Mouse (Mus musculus) hindbrain, embryonic 12.5 days (tissue): ENCODE results near the gene Arhgef7. TPM values are rescaled to one million over a fixed set of nuclear protein-coding genes. Genes with fewer than 3 reads are reported as not detected.
A peak's percentile ranks its signal among the peaks of the same experiment; 100 is the strongest.
"Not testable (repeated sequence)": the region's sequence is repeated elsewhere in the genome, so short reads cannot be mapped to it uniquely, and the experiment has no call there.

ENCODE experiments used
- ATAC-seq: fragments of 200-750 bp; cut with Nextera tagmentation; 2 replicates; pipeline ENCODE4 v1.8.0; 2017; ENCODE audit warnings: moderate TSS enrichment; ENCODE audit not compliant: low FRiP score
- H3K27ac ChIP-seq: fragments of 300-500 bp; sonication (generic); 2 replicates; pipeline ENCODE4 v1.5.1; 2016; ENCODE audit warnings: mild to moderate bottlenecking
- H3K27me3 ChIP-seq: fragments of 300-500 bp; sonication (generic); 2 replicates; pipeline ENCODE4 v1.6.1; 2016; ENCODE audit warnings: mild to moderate bottlenecking
- H3K36me3 ChIP-seq: fragments of 300-500 bp; sonication (generic); 2 replicates; pipeline ENCODE4 v1.6.1; 2016; ENCODE audit warnings: mild to moderate bottlenecking
- H3K4me1 ChIP-seq: fragments of 300-500 bp; sonication (generic); 2 replicates; pipeline ENCODE4 v1.6.1; 2016
- H3K4me2 ChIP-seq: fragments of 300-500 bp; sonication (generic); replicated peaks from 2 replicates; pipeline ENCODE4 v1.6.1; 2016; ENCODE audit warnings: mild to moderate bottlenecking
- H3K4me3 ChIP-seq: fragments of 300-500 bp; sonication (generic); 2 replicates; pipeline ENCODE4 v1.5.1; 2016; ENCODE audit warnings: mild to moderate bottlenecking
- H3K9ac ChIP-seq: fragments of 300-500 bp; sonication (generic); 2 replicates; pipeline ENCODE4 v1.6.1; 2016; ENCODE audit warnings: mild to moderate bottlenecking, moderate library complexity
- H3K9me3 ChIP-seq: fragments of 300-500 bp; sonication (generic); replicated peaks from 2 replicates; pipeline ENCODE4 v1.6.1; 2016; ENCODE audit warnings: mild to moderate bottlenecking
- WGBS: fragments of 180-500 bp; shearing (Covaris S2); methylation state at CpG from one replicate; pipeline ENCODE4 v1.1.7; 2016; 5-methylcytosine and 5-hydroxymethylcytosine counted together
- polyA plus RNA-seq: library from polyadenylated mRNA; unstranded; fragments of >200 nt; fragmentation: Nextera tagmentation; extraction: Ambion mirVana; gene quantifications from 2 replicates; pipeline ENCODE4 v1.2.1, GENCODE M21; 2016

Gene Arhgef7
- polyA plus RNA-seq, 1 experiment from 2014 or later, result 73.9 TPM

DNA sequence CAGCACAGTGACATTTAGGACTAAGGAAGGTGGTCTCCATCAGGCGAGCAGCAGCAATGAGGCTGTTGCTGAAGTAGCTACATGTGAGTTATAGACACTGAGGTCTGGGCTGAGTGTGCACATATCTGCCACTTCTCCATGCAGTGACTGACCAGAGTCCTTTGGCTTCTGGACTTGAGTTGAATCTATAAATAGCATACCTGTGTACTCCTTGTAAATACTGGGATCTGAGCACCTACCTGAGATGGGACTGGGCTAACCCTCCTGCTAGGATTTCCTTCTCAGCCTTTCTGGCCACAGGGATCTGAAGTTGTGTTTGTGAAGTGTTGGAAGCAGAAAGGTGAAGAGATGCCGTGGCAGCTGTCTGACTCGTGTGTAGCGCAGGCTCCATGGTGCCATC is 105.6 kb downstream of the Arhgef7 start:
- Histone ChIP-seq H3K27ac (no peak overlapping the region), H3K9me3 (no peaks in the 10 kb centered on the region), H3K27me3 (no peaks in the 10 kb centered on the region), H3K36me3 (peaks cover 58% of the 10 kb centered on the region), H3K4me1 (peaks cover 17% of the 10 kb centered on the region), H3K9ac (no peak overlapping the region), H3K4me3 (no peak overlapping the region), H3K4me2 (no peak overlapping the region)
- WGBS, result 90% methylated on average over 4 of the region's 4 CpGs
- no peak for ATAC-seq

DNA sequence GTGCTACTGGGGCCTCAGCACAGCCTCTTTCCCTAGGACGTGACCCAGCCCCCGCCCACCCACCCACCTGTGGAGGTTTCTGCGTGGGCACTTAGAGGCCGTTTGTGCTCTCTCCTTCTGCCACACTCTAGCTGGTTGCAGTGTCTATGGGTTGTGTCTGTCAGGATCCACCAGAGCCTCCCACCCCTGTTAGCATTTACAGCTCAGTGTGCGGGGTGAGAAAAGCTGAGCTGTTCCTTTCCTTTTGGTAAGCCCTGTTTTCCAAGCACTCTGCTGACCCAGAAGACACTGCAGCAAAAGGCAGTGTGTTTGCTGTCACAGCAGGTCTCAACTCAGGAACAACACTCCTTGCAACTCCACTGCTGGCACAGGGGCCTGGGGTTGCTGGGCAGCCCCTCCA is 106.7 kb downstream of the Arhgef7 start:
- WGBS, result 84% methylated on average over 5 of the region's 5 CpGs
- H3K4me1 ChIP-seq, result peaks cover 18% of the 10 kb centered on the region
- H3K9me3 ChIP-seq, result no peaks in the 10 kb centered on the region
- peaks cover 54% of the 10 kb centered on the region for H3K36me3 ChIP-seq
- no peaks in the 10 kb centered on the region for H3K27me3 ChIP-seq
- H3K4me3 ChIP-seq, result no peak overlapping the region
- no peak overlapping the region for H3K9ac ChIP-seq
- no peak for ATAC-seq
- no peak overlapping the region for H3K27ac ChIP-seq
- H3K4me2 ChIP-seq, result no peak overlapping the region

DNA sequence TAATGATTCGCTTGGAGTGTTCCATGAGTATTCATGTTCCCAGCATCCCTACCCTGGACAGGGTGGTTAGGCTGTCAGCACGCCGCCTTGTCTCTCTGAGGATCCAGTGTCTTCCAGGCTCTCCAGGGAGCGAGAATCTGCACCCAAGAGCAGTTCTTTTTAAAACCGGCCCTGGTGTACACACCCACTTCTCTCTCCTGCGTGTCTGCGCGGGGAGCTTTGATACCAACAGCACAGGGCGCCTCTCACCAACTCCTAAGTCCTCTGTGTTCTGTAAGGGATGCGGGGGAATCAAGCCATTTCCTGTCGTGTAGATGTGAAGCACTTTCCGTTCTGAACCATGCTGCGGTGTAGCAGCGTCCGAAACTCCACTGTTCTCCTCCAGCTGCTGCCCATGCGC is 107.2 kb downstream of the Arhgef7 start:
- 87% methylated on average over 16 of the region's 16 CpGs for WGBS
- no peak overlapping the region for H3K27ac ChIP-seq
- no peak overlapping the region for H3K9ac ChIP-seq
- no peak for ATAC-seq
- no peaks in the 10 kb centered on the region for H3K27me3 ChIP-seq
- H3K4me2 ChIP-seq, result no peak overlapping the region
- H3K4me1 ChIP-seq, result peaks cover 18% of the 10 kb centered on the region
- H3K9me3 ChIP-seq, result no peaks in the 10 kb centered on the region
- H3K4me3 ChIP-seq, result no peak overlapping the region
- peaks cover 54% of the 10 kb centered on the region for H3K36me3 ChIP-seq

DNA sequence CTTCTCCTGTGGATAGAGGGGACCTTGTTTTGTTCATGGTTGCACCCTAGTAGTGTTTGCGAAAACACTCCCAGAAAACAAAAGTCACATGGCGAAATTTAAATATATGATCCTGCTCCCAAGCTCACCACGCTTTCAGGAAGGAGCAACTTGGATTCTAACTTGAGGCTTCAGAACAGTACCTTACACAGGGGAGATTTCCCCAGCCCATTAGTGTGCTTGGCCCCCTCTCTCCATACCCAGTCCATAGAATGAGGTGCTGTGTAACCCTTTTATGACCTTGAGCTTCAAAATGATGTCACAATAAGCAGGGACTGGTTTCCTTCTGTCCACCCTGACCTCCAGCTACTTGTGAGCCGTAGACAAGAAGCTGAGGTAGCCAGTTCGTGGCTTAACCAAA is 112.7 kb downstream of the Arhgef7 start, which contains the start of gene Tex29:
Tex29 (plus strand) TSS at position 301 of the 400 bp plus-strand sequence.
- 94% methylated on average over 5 of the region's 5 CpGs for WGBS
- Histone ChIP-seq H3K4me2 (no peak within 1 kb of the TSS), H3K27ac (0 out of 2 replicates have a peak within 1 kb of the TSS, but pooled peaks have one; percentile 44)

DNA sequence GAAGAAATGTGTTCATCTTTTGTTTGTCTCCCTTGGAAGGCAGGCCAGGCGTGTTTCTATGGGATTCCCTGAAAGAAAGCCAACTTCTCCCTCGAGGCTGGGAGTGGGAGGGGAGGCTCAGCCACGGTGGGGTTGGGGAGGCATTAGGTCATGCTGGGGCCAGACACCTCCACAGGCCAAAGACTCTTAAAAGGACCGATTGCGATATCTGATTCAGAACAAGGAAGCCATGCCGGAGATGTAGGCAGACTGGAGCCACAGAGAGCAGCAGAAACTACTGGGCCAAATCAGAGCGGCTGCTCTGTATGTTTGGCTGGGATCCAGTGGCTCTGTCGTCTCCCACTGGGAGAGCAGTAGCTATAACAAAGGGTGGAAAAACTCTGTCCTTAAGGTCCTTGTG is 114.0 kb downstream of the Arhgef7 start:
- Histone ChIP-seq H3K4me3 (no peak overlapping the region), H3K27ac (no peak overlapping the region; the same call in 1 of the 2 replicates), H3K9ac (no peak overlapping the region), H3K4me1 (peaks cover 29% of the 10 kb centered on the region), H3K4me2 (no peak overlapping the region), H3K9me3 (no peaks in the 10 kb centered on the region), H3K36me3 (peaks cover 5% of the 10 kb centered on the region; the same call in 1 of the 2 replicates), H3K27me3 (no peaks in the 10 kb centered on the region)
- peak; percentile 29; the same call in 1 of the 2 replicates for ATAC-seq
- 19% methylated on average over 8 of the region's 8 CpGs for WGBS

More for the DNA sequence above, 112.7 kb downstream of the Arhgef7 start, which contains the start of gene Tex29:
- H3K9me3 ChIP-seq, result no peaks in the 10 kb centered on the region
- no peak for ATAC-seq
- H3K4me1 ChIP-seq, result peaks cover 29% of the 10 kb centered on the region
- H3K4me3 ChIP-seq, result no peak within 1 kb of the TSS
- H3K36me3 ChIP-seq, result peaks cover 19% of the 10 kb centered on the region
- H3K27me3 ChIP-seq, result no peaks in the 10 kb centered on the region
- no peak within 1 kb of the TSS for H3K9ac ChIP-seq

DNA sequence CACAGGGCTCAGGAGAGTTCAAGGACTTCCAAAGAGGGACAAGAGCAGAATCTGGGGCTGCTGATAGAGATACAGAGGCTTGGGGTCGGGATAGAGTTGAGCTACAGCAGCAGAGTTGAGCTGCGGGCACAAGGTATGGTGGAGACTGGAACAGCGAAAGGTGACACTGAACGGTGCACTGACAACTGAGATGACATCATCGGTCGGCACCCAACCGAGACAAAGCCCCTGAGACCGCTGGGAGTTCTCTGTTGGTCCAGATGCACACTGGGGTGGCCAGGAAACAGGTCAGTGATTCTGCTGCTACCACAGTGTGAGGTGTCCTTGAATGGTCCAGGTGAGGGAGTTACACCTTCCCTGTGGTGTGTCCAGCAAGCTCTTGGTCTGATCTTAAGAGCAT is 115.2 kb downstream of the Arhgef7 start:
- H3K27ac ChIP-seq, result no peak overlapping the region
- H3K9ac ChIP-seq, result no peak overlapping the region
- no peaks in the 10 kb centered on the region for H3K27me3 ChIP-seq
- no peak for ATAC-seq
- no peak overlapping the region for H3K4me2 ChIP-seq
- peaks cover 29% of the 10 kb centered on the region for H3K4me1 ChIP-seq
- H3K4me3 ChIP-seq, result no peak overlapping the region
- WGBS, result 89% methylated on average over 8 of the region's 8 CpGs
- no peaks in the 10 kb centered on the region for H3K9me3 ChIP-seq
- no peaks in the 10 kb centered on the region for H3K36me3 ChIP-seq

DNA sequence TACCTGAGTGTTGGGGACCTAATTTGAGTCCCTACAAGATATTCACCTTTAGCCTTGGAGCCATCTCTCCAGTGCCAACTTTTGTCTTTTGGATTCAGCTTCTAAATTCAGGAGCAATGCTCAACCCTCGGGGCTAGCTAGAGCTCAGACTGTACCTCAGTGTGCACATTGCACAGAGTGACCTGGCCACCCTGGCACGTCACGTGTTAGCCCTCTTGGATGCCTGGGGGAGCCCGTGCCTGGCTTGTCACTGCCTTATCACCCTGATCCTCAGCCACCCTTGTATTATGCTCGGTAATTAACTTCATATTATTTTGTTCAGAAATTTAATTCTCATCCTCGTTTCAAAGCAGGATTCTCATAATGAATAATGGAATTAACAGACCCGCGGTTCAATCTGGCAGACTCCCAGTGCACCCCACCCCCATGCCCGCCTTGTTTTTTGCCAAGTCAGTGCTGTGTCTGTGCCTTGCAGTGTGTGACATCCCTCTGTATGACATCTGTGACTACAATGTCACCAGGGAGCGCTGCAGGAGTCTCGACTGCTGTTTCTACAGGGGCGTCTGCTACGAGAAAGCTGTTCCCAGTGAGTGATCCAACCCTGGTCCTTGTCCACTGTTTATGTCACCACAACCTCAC is 116.3 kb downstream of the Arhgef7 start:
- 77% methylated on average over 13 of the region's 13 CpGs for WGBS
- peak; percentile 70 for ATAC-seq
- Histone ChIP-seq H3K27ac (no peak overlapping the region), H3K4me1 (peaks cover 29% of the 10 kb centered on the region), H3K9ac (no peak overlapping the region), H3K4me3 (no peak overlapping the region), H3K36me3 (no peaks in the 10 kb centered on the region), H3K9me3 (no peaks in the 10 kb centered on the region), H3K4me2 (no peak overlapping the region), H3K27me3 (no peaks in the 10 kb centered on the region)

DNA sequence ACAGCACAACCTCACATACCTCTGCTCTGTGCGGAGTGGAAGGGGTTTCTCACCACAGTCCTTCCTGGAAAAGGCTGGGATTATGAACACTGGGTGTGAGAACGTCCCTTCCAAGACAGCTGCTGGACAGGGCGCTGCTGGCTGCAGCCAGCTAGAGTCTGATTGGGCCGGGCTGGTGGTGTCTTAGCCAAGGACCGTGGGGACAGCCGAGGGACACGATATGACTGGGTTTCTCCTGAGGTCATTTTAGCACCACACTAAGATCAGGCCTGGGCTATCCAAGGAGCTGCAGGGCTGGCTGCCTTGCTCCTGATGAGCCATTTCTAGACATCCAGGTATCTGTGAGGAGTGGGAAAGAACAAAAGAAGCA is 116.8 kb downstream of the Arhgef7 start:
- no peak overlapping the region for H3K27ac ChIP-seq
- ATAC-seq, result no peak; the same call in 1 of the 2 replicates
- no peaks in the 10 kb centered on the region for H3K36me3 ChIP-seq
- no peaks in the 10 kb centered on the region for H3K9me3 ChIP-seq
- no peak overlapping the region for H3K9ac ChIP-seq
- WGBS, result 91% methylated on average over 7 of the region's 7 CpGs
- H3K27me3 ChIP-seq, result no peaks in the 10 kb centered on the region
- no peak overlapping the region for H3K4me3 ChIP-seq
- no peak overlapping the region for H3K4me2 ChIP-seq
- peaks cover 27% of the 10 kb centered on the region for H3K4me1 ChIP-seq

DNA sequence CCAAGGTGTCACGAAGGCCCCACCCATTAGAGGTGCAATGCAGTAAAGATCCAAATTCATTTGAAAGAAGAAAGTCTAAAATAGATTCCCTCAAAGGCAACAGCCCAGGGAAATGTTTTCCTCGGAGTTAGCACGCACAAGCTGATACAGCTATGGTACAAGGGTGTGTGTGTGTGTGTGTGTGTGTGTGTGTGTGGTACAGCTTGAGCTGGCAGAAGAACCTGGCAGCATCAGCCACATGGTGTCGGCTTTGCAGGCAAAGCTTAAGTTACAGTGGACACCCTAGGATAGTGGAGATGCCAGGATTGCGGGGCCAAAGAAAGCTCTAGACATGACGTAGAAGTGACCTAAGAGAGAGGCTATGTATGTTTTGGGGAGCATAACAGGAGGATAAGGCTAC is 119.3 kb downstream of the Arhgef7 start:
- Histone ChIP-seq H3K27me3 (no peaks in the 10 kb centered on the region), H3K36me3 (no peaks in the 10 kb centered on the region), H3K27ac (no peak overlapping the region), H3K4me3 (no peak overlapping the region), H3K4me1 (peaks cover 12% of the 10 kb centered on the region), H3K9ac (no peak overlapping the region), H3K9me3 (no peaks in the 10 kb centered on the region), H3K4me2 (no peak overlapping the region)
- WGBS, result 94% methylated on average over 6 of the region's 6 CpGs
- no peak for ATAC-seq

DNA sequence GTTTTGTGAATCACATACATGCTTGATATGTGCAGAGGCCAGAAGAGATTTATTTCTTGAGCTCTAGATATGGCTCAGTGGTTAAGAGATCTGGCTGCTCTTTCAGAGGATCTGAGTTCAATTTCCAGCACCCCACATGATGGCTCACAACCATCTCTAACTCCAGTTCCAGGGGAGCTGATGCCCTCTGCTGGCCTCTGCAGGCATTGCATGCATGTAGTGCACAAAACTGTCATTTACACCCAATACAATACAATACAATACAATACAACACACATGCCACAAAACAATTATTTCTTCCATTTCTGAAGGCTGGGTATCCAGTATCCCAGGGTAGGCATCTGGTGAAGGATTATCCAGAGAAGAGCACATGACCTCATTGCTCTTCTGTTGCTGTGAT is 140.3 kb downstream of the Arhgef7 start:
- no peak overlapping the region for H3K4me3 ChIP-seq

DNA sequence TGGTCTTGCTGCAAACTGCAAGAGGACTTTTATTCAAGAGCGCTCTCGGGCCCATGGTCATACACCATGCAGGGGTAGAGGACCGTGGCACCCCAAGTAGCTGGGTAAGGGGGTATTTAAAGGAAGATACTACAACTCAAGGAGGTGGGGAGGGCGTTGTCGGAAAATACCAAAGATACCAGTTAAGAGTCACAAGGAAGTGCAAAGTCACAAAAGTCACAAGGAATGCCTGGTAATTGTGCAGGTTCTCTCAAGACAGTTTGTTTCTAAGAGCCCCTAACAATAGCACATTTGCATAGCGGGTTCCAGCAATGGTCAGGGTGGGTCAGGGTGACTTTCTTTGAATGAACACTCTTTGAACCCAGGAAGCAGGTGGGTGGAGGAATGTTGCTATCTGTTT is 146.7 kb downstream of the Arhgef7 start:
- not testable (repeated sequence) for H3K27me3 ChIP-seq, H3K4me1 ChIP-seq, H3K36me3 ChIP-seq, H3K9me3 ChIP-seq, H3K9ac ChIP-seq, H3K4me2 ChIP-seq, H3K4me3 ChIP-seq, ATAC-seq, H3K27ac ChIP-seq
- WGBS, result 93% methylated on average over 6 of the region's 6 CpGs

More for the DNA sequence above, 140.3 kb downstream of the Arhgef7 start:
- no peaks in the 10 kb centered on the region for H3K27me3 ChIP-seq
- no peak overlapping the region for H3K4me2 ChIP-seq
- H3K9me3 ChIP-seq, result 0 out of 2 replicates have a peak, but pooled peaks cover 4% of the 10 kb centered on the region
- H3K9ac ChIP-seq, result no peak overlapping the region
- ATAC-seq, result no peak
- H3K36me3 ChIP-seq, result no peaks in the 10 kb centered on the region
- no peak overlapping the region for H3K27ac ChIP-seq
- H3K4me1 ChIP-seq, result no peaks in the 10 kb centered on the region

DNA sequence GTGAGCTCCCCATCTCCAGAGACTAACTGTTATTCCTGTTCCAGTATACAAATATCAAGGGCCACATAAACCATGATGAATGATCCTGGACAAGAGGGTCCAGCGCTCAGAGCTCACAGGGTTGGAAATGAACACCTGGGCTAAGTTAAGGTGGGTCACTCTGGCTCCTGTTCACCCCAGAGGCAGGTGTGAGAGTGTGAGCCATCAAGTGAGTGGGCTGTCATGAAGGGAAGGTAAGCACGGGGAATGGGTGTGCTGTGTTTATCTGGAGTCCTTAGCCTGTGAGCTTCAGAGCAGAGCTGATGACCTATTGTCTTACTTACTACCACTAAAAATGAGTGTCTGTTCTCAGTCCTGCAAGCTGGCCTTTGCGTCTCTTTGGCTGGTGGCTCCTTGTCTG is 157.1 kb downstream of the Arhgef7 start:
- Histone ChIP-seq H3K4me1 (peaks cover 28% of the 10 kb centered on the region), H3K27me3 (no peaks in the 10 kb centered on the region), H3K4me2 (no peak overlapping the region), H3K9ac (no peak overlapping the region), H3K4me3 (no peak overlapping the region), H3K36me3 (no peaks in the 10 kb centered on the region), H3K9me3 (peaks cover 12% of the 10 kb centered on the region; the same call in 1 of the 2 replicates), H3K27ac (no peak overlapping the region)
- ATAC-seq, result no peak
- WGBS, result 94% methylated on average over 3 of the region's 3 CpGs
